Mouse (Mus musculus) inflammation-experienced regulatory T-cells, adult 6 months (primary cell): ENCODE results near the gene Cyp2d40. TPM values are rescaled to one million over a fixed set of nuclear protein-coding genes. Genes with fewer than 3 reads are reported as not detected.

Experiments used
- polyA plus RNA-seq, 3 experiments: library from polyadenylated mRNA; unstranded; fragments of 100-300 nt; shearing (Covaris generic); gene quantifications; one replicate each; pipeline ENCODE4 v1.2.1; 2017

Cyp2d40 gene
- polyA plus RNA-seq, 3 experiments from 2014 or later = not detected

Other genes starting within 250 kb of the Cyp2d40 start
- not detected for gene Cyp2d12, start 209.1 kb downstream of the Cyp2d40 start, polyA plus RNA-seq
- gene Cyp2d34, start 143.2 kb downstream of the Cyp2d40 start, polyA plus RNA-seq = not detected
- gene Cyp2d26, start 30.1 kb upstream of the Cyp2d40 start, polyA plus RNA-seq = under 1 TPM in 1 of 3 experiments, not detected in 2; 0.44 TPM
- 10 to 100 TPM; 13.1 to 21.1 (median 13.8) TPM for gene Tcf20, start 223.7 kb upstream of the Cyp2d40 start, polyA plus RNA-seq